Mouse (Mus musculus) liver, embryonic 14.5 days (tissue): ENCODE data around the gene Kdm4a.

ENCODE experiments used
- CTCF ChIP-seq: IDR thresholded peaks from 2 replicates; pipeline ENCODE4 v1.5.1; 2016; ENCODE audit warnings: antibody characterized with exemption, low read depth, control low read depth
- EP300 ChIP-seq: IDR thresholded peaks from 2 replicates; pipeline ENCODE4 v1.6.1; 2016; ENCODE audit warnings: antibody characterized with exemption, low read depth

GRCm38 (mm10) chr4:118134485-118135365 lies 45.1 kb downstream of the Kdm4a start, which contains the start of gene St3gal3:
- 0 out of 2 replicates have a peak, but pooled peaks have one; percentile 9 for TF ChIP-seq CTCF
- TF ChIP-seq EP300: no peak
